Mouse (Mus musculus) embryonic fibroblast, embryonic 13.5 days (primary cell): ENCODE data around the gene Inhba. TPM values are rescaled to one million over a fixed set of nuclear protein-coding genes. Genes with fewer than 3 reads are reported as not detected.

Experiments
- H3K27ac ChIP-seq: 2 replicates; pipeline ENCODE4 v1.5.1; 2012; ENCODE audit warnings: low read length, control low read depth, inconsistent platforms; ENCODE audit not compliant: insufficient read depth
- H3K4me1 ChIP-seq: 2 replicates; pipeline ENCODE4 v1.6.1; 2011; ENCODE audit warnings: low read length; ENCODE audit not compliant: control insufficient read depth, insufficient read depth
- H3K4me3 ChIP-seq: 2 replicates; pipeline ENCODE4 v1.5.1; 2011; ENCODE audit warnings: mild to moderate bottlenecking, control low read depth, low read length; ENCODE audit not compliant: insufficient read depth
- CTCF ChIP-seq: IDR thresholded peaks from 2 replicates; pipeline ENCODE4 v1.5.1; 2011; ENCODE audit warnings: mild to moderate bottlenecking, control low read depth, low read length, moderate library complexity, borderline replicate concordance; ENCODE audit not compliant: insufficient read depth
- POLR2A ChIP-seq: IDR thresholded peaks from 2 replicates; pipeline ENCODE4 v1.6.1; 2011; ENCODE audit warnings: low read depth, mild to moderate bottlenecking, control low read depth, low read length, moderate library complexity
- polyA plus RNA-seq: library from polyadenylated mRNA; stranded (reverse); fragments of >200 nt; gene quantifications from 2 replicates; pipeline ENCODE4 v1.2.4, GENCODE M21; 2011; ENCODE audit warnings: low read depth; ENCODE audit not compliant: missing spikeins, insufficient read length

Inhba gene
- polyA plus RNA-seq, 1 experiment = 105 TPM

DNA sequence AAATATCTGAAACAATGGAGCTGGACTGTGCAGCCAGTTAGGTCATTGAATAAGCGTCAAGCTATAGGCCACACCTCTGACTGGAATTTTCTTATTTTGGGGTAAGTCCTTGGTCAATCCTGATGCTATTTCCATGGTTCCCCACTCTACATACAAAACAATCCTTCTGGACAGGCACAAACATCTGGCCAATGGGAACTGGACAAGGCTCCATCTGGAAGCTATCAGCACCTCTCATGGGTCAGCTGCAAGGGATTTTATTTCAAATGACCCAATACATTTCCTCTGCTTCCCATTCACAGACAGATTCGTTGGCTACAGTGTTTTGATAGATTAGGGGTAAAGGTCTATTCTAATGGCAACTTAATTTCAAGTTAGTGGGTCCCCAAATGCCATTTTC lies 68.6 kb downstream of the Inhba start:
- TF ChIP-seq POLR2A (no peak), CTCF (no peak)
- Histone ChIP-seq H3K4me1 (no peaks in the 10 kb centered on the region), H3K27ac (no peak overlapping the region), H3K4me3 (no peak overlapping the region)
